Mouse (Mus musculus) heart, postnatal 0 days (tissue): ENCODE measurements around the gene Hip1r. TPM values are rescaled to one million over a fixed set of nuclear protein-coding genes. Genes with fewer than 3 reads are reported as not detected.

Source experiments
- ATAC-seq: fragments of 200-750 bp; cut with Nextera tagmentation; 2 replicates; pipeline ENCODE4 v1.8.0; 2017; ENCODE audit warnings: low read depth, moderate number of reproducible peaks, moderate library complexity; ENCODE audit not compliant: insufficient read depth
- DNase-seq: peaks from one replicate; pipeline ENCODE4 v3.0.0-alpha.2; 2016; ENCODE audit warnings: low spot score
- H3K27ac ChIP-seq: fragments of 300-500 bp; sonication (generic); 2 replicates; pipeline ENCODE4 v1.5.1; 2014; ENCODE audit warnings: low read depth, mild to moderate bottlenecking
- H3K27me3 ChIP-seq: fragments of 300-500 bp; sonication (generic); 2 replicates; pipeline ENCODE4 v1.6.1; 2014; ENCODE audit warnings: low read length, mixed read lengths; ENCODE audit not compliant: control insufficient read depth, insufficient read depth
- H3K36me3 ChIP-seq: fragments of 300-500 bp; sonication (generic); replicated peaks from 2 replicates; pipeline ENCODE4 v1.6.1; 2014; ENCODE audit warnings: low read length, mixed read lengths; ENCODE audit not compliant: control insufficient read depth, insufficient read depth
- H3K4me1 ChIP-seq: fragments of 300-500 bp; sonication (generic); 2 replicates; pipeline ENCODE4 v1.6.1; 2014; ENCODE audit warnings: antibody characterized with exemption; ENCODE audit not compliant: control insufficient read depth, insufficient read depth
- H3K4me2 ChIP-seq: fragments of 300-500 bp; sonication (generic); 2 replicates; pipeline ENCODE4 v1.6.1; 2014; ENCODE audit warnings: low read depth, mild to moderate bottlenecking, low read length, moderate library complexity
- H3K4me3 ChIP-seq: fragments of 300-500 bp; sonication (generic); 2 replicates; pipeline ENCODE4 v1.5.1; 2014; ENCODE audit warnings: low read depth, low read length
- H3K9ac ChIP-seq: fragments of 300-500 bp; sonication (generic); replicated peaks from 2 replicates; pipeline ENCODE4 v1.6.1; 2014; ENCODE audit warnings: low read depth, low read length, mixed read lengths
- H3K9me3 ChIP-seq: fragments of 300-500 bp; sonication (generic); replicated peaks from 2 replicates; pipeline ENCODE4 v1.6.1; 2016; ENCODE audit warnings: low read length; ENCODE audit not compliant: control insufficient read depth
- CTCF ChIP-seq: IDR thresholded peaks from 2 replicates; pipeline ENCODE4 v1.5.1; 2016; ENCODE audit warnings: antibody characterized with exemption, control low read depth, low read depth
- EP300 ChIP-seq: IDR thresholded peaks from 2 replicates; pipeline ENCODE4 v1.6.1; 2016; ENCODE audit warnings: antibody characterized with exemption, low read depth
- WGBS: fragments of 180-500 bp; shearing (Covaris S2); extraction: QIAGEN DNeasy Blood & Tissue Kit; methylation state at CpG from one replicate; pipeline ENCODE4 v1.1.7; 2014; 5-methylcytosine and 5-hydroxymethylcytosine counted together
- polyA plus RNA-seq: library from polyadenylated mRNA; unstranded; fragments of >200 nt; fragmentation: Nextera tagmentation; extraction: Ambion mirVana; gene quantifications from 2 replicates; pipeline ENCODE4 v1.2.1, GENCODE M21; 2015
- total RNA-seq: library from RNA; depleted of rRNA; stranded (reverse); fragments of >200 nt; gene quantifications from 2 replicates; pipeline ENCODE4 v1.2.3, GENCODE M21; 2014; ENCODE audit warnings: low replicate concordance; rRNA removed

The Hip1r gene
- 16.3 and 29.2 TPM in 2 replicates for total RNA-seq
- 9.3 and 11.9 TPM in 2 replicates for polyA plus RNA-seq

GRCm38 (mm10) chr5:123973299-123974178, at the start of gene Hip1r:
TSS of gene Hip1r (plus strand) at chr5:123973628.
- WGBS, result 2% methylated on average over 46 of the region's 106 CpGs
- Histone ChIP-seq H3K9me3 (no peaks in the 10 kb centered on the region), H3K4me1 (peaks cover 22% of the 10 kb centered on the region), H3K4me3 (peak within 1 kb of the TSS; percentile 77), H3K27ac (peak within 1 kb of the TSS; percentile 74), H3K27me3 (no peaks in the 10 kb centered on the region), H3K36me3 (no peaks in the 10 kb centered on the region), H3K4me2 (peak within 1 kb of the TSS; percentile 96), H3K9ac (peak within 1 kb of the TSS; percentile 82)
- peak; percentile 78 for ATAC-seq
- peak; percentile 58 for DNase-seq
- TF ChIP-seq CTCF, result no peak
- TF ChIP-seq EP300, result no peak

- H3K4me1 ChIP-seq, result peaks cover 6% of the 10 kb centered on the region; the same call in 1 of the 2 replicates
- 91% methylated on average over 9 of the region's 9 CpGs for WGBS
- no peak within 1 kb of the TSS for H3K9ac ChIP-seq
- ATAC-seq (no peak), DNase-seq (no peak)
- H3K4me3 ChIP-seq, result no peak within 1 kb of the TSS
- no peak within 1 kb of the TSS for H3K27ac ChIP-seq
- peaks cover 65% of the 10 kb centered on the region for H3K36me3 ChIP-seq
- no peaks in the 10 kb centered on the region for H3K27me3 ChIP-seq
- no peak for TF ChIP-seq CTCF
- no peak for TF ChIP-seq EP300
- H3K9me3 ChIP-seq, result no peaks in the 10 kb centered on the region
- H3K4me2 ChIP-seq, result no peak within 1 kb of the TSS
These were observed 46.3 kb upstream of the Hip1r start, which contains the start of gene Gm43518 for GRCm38 (mm10) chr5:123927118-123927517. TSS of gene Gm43518 (plus strand) at chr5:123927418.

GRCm38 (mm10) chr5:123930508-123930989, 42.9 kb upstream of the Hip1r start, which contains the start of gene Ccdc62:
TSS of gene Ccdc62 (plus strand) at chr5:123930679.
- DNase-seq (peak; percentile 97), ATAC-seq (peak; percentile 98)
- Histone ChIP-seq H3K36me3 (peaks cover 31% of the 10 kb centered on the region), H3K9me3 (no peaks in the 10 kb centered on the region), H3K27me3 (no peaks in the 10 kb centered on the region), H3K4me3 (peak within 1 kb of the TSS; percentile 64), H3K4me1 (peaks cover 6% of the 10 kb centered on the region; the same call in 1 of the 2 replicates), H3K9ac (peak within 1 kb of the TSS; percentile 77), H3K4me2 (peak within 1 kb of the TSS; percentile 80), H3K27ac (peak within 1 kb of the TSS; percentile 88)
- under 1% methylated on average over 56 of the region's 56 CpGs for WGBS
- TF ChIP-seq CTCF (no peak), EP300 (peak; percentile 88)

- DNase-seq (no peak), ATAC-seq (no peak)
- Histone ChIP-seq H3K4me3 (peak overlapping the region; percentile 64), H3K4me1 (peaks cover 6% of the 10 kb centered on the region; the same call in 1 of the 2 replicates), H3K27me3 (no peaks in the 10 kb centered on the region), H3K36me3 (peaks cover 25% of the 10 kb centered on the region), H3K9ac (peak overlapping the region; percentile 77), H3K4me2 (peak overlapping the region; percentile 80), H3K9me3 (no peaks in the 10 kb centered on the region), H3K27ac (peak overlapping the region; percentile 88)
- 53% methylated on average over 13 of the region's 13 CpGs for WGBS
- TF ChIP-seq CTCF (no peak), EP300 (no peak)
These were observed 42.3 kb upstream of the Hip1r start for GRCm38 (mm10) chr5:123931131-123931530.

- H3K9ac ChIP-seq, result no peak overlapping the region
- TF ChIP-seq EP300, result no peak
- no peak for TF ChIP-seq CTCF
- no peak for DNase-seq
These were observed 40.5 kb upstream of the Hip1r start for GRCm38 (mm10) chr5:123932927-123933326.

More at GRCm38 (mm10) chr5:123932927-123933326, 40.5 kb upstream of the Hip1r start:
- no peaks in the 10 kb centered on the region for H3K27me3 ChIP-seq
- peaks cover 7% of the 10 kb centered on the region; the same call in 1 of the 2 replicates for H3K36me3 ChIP-seq
- no peak overlapping the region for H3K27ac ChIP-seq
- H3K4me3 ChIP-seq, result no peak overlapping the region
- H3K9me3 ChIP-seq, result no peaks in the 10 kb centered on the region
- H3K4me1 ChIP-seq, result peaks cover 6% of the 10 kb centered on the region; the same call in 1 of the 2 replicates
- no peak for ATAC-seq
- H3K4me2 ChIP-seq, result no peak overlapping the region
